10 mouse cellular contexts compared by ENCODE assay signal in the genomic region with DNA sequence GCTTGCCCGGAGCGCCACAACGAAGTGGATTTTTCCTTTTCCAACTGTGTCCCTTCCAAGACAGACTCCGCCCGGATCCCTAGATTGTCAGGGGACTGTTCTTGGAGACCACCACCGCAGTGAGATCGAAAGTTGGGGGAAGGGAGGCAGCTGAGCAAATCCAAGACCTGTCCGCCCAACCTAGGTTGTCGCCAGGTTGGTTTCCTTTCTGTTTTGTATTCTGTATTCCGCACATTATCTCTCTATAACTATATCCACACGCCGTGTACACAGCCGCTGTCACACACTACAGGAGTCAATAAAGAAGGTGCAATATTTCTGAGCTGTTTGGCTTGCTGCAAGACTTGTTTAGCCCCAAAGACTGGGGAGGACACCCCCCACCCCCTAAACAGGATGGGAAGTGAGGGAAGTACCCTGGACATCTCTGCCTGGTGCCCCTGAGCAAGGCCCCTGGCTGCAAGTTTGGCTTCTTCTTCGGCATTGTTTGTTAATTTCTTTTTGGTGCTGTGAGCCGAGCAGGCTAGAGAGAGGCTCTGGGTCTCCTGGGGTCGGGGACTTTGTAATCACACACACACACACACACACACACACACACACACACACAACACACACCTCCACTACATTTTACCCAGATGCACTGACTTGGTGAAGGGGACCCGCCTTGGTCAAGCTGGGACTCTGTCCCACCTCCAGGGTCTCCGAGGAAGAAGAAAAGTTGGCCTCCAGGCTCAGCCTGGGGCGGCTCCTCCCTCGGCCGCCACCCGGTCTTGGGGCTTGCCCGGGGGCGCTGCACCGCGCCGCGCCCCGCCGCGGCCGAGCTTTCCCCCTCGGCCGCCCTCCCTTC. TPM values are rescaled to one million over a fixed set of nuclear protein-coding genes. Genes with fewer than 3 reads are reported as not detected.
DNase-seq lines count a peak whose midpoint lies in the region; ATAC-seq and TF ChIP-seq lines count a peak whose summit lies in the region.
"Had no signal": no experiment of that assay in that cellular context is flagged by ENCODE, and none has a peak within 500 bp of the region (broad histone marks: within the 10 kb centered on the region; RNA-seq: fewer than 3 reads in every experiment).

No protein-coding gene starts in this region.

- no peak for TF ChIP-seq POLR2A in limb, embryonic 14.5 days (IDR thresholded peaks at IDR 0.05; ENCODE audit: borderline replicate concordance, extremely low read depth, insufficient read depth, insufficient read length)

- no peaks in the 10 kb centered on the region for H3K36me3 ChIP-seq in lung, embryonic 16.5 days (ENCODE audit: control insufficient read depth, insufficient read depth, low read length)
- no peaks in the 10 kb centered on the region for H3K36me3 ChIP-seq in forebrain, embryonic 15.5 days
- no peaks in the 10 kb centered on the region for H3K36me3 ChIP-seq in limb, embryonic 14.5 days (ENCODE audit: control insufficient read depth, insufficient read depth, low read length)
- no peaks in the 10 kb centered on the region for H3K36me3 ChIP-seq in stomach, embryonic 15.5 days

- H3K9ac ChIP-seq in lung, embryonic 16.5 days (ENCODE audit: low read length): no peak overlapping the region
- peak overlapping the region; percentile 62 for H3K9ac ChIP-seq in forebrain, embryonic 15.5 days (replicated peaks)
- H3K9ac ChIP-seq in limb, embryonic 14.5 days (ENCODE audit: low read depth, low read length, severe bottlenecking): no peak overlapping the region; the same call in 1 of the 2 replicates
- H3K9ac ChIP-seq in stomach, embryonic 15.5 days: 0 out of 2 replicates have a peak overlapping the region, but pooled peaks have one; percentile 0

- H3K4me2 ChIP-seq in lung, embryonic 16.5 days (ENCODE audit: low read depth, low read length): peak overlapping the region; percentile 44
- H3K4me2 ChIP-seq in forebrain, embryonic 15.5 days (replicated peaks): peak overlapping the region; percentile 71
- H3K4me2 ChIP-seq in limb, embryonic 14.5 days (replicated peaks; ENCODE audit: low read depth, low read length, severe bottlenecking): peak overlapping the region; percentile 37
- peak overlapping the region; percentile 52 for H3K4me2 ChIP-seq in stomach, embryonic 15.5 days

- no peaks in the 10 kb centered on the region for H3K9me3 ChIP-seq in lung, embryonic 16.5 days (ENCODE audit: control insufficient read depth, low read length)
- H3K9me3 ChIP-seq in forebrain, embryonic 15.5 days: no peaks in the 10 kb centered on the region
- no peaks in the 10 kb centered on the region for H3K9me3 ChIP-seq in limb, embryonic 14.5 days (ENCODE audit: control insufficient read depth, low read length)
- H3K9me3 ChIP-seq in stomach, embryonic 15.5 days: no peaks in the 10 kb centered on the region

- no peak for ATAC-seq in lung, embryonic 16.5 days (ENCODE audit: low read depth)
- ATAC-seq in forebrain, embryonic 15.5 days (replicated peaks): no peak; the same call in 1 of the 2 replicates
- no peak for ATAC-seq in limb, embryonic 14.5 days (ENCODE audit: low FRiP score, low read depth)
- no peak for ATAC-seq in stomach, embryonic 15.5 days (ENCODE audit: insufficient read depth, low FRiP score, low read depth)

- intact Hi-C loops in gastrocnemius, postnatal 14 days (cut with DNase I; ENCODE audit: low total_unique reads): no loop called here

- peaks cover 16% of the 10 kb centered on the region for H3K4me1 ChIP-seq in lung, embryonic 16.5 days (replicated peaks; ENCODE audit: control insufficient read depth, insufficient read depth, low read length)
- H3K4me1 ChIP-seq in forebrain, embryonic 15.5 days: peaks cover 39% of the 10 kb centered on the region
- H3K4me1 ChIP-seq in limb, embryonic 14.5 days (ENCODE audit: control insufficient read depth, insufficient read depth, low read length): peaks cover 7% of the 10 kb centered on the region; the same call in 1 of the 2 replicates
- H3K4me1 ChIP-seq in stomach, embryonic 15.5 days: peaks cover 24% of the 10 kb centered on the region

- WGBS in lung, embryonic 16.5 days: 2% methylated on average over 19 of the region's 34 CpGs
- WGBS in forebrain, embryonic 15.5 days: 2% methylated on average over 34 of the region's 34 CpGs
- WGBS in limb, embryonic 14.5 days: 1% methylated on average over 32 of the region's 34 CpGs
- WGBS in stomach, embryonic 15.5 days: 3% methylated on average over 33 of the region's 34 CpGs

- peak overlapping the region; percentile 33 for H3K4me3 ChIP-seq in lung, embryonic 16.5 days (ENCODE audit: low read length)
- H3K4me3 ChIP-seq in forebrain, embryonic 15.5 days: peak overlapping the region; percentile 47
- H3K4me3 ChIP-seq in limb, embryonic 14.5 days (replicated peaks; ENCODE audit: low read length): peak overlapping the region; percentile 28
- peak overlapping the region; percentile 41 for H3K4me3 ChIP-seq in stomach, embryonic 15.5 days (replicated peaks)

- DNase-seq in lung, adult 18-20 months: no peak
- no peak for DNase-seq in limb, embryonic 14.5 days (ENCODE audit: low spot score)
- no peak for DNase-seq in gastrocnemius, postnatal 14 days
- DNase-seq in thymus, postnatal 25 days: no peak
- DNase-seq in cerebellum, postnatal 36 days: no peak
- DNase-seq: thymus, adult 2 months had no signal

- H3K27me3 ChIP-seq in lung, embryonic 16.5 days (ENCODE audit: control insufficient read depth, insufficient read depth, low read depth, low read length): peaks cover 98% of the 10 kb centered on the region
- H3K27me3 ChIP-seq in forebrain, embryonic 15.5 days: peaks cover 71% of the 10 kb centered on the region
- H3K27me3 ChIP-seq in limb, embryonic 14.5 days (ENCODE audit: control insufficient read depth, insufficient read depth, low read length): peaks cover 100% of the 10 kb centered on the region
- H3K27me3 ChIP-seq in stomach, embryonic 15.5 days (replicated peaks): peaks cover 96% of the 10 kb centered on the region

- H3K27ac ChIP-seq in lung, embryonic 16.5 days (ENCODE audit: low read length): no peak overlapping the region
- H3K27ac ChIP-seq in forebrain, embryonic 15.5 days (replicated peaks): peak overlapping the region; percentile 81
- H3K27ac ChIP-seq in limb, embryonic 14.5 days (replicated peaks; ENCODE audit: low read depth, low read length): no peak overlapping the region
- H3K27ac ChIP-seq in stomach, embryonic 15.5 days: 0 out of 2 replicates have a peak overlapping the region, but pooled peaks have one; percentile 4

RNA-seq across cellular contexts. Expression of gene Nkx2-3, which starts 3.7 kb away (rescaled TPM):
- not detected in 2 replicates for polyA plus RNA-seq in lung, embryonic 16.5 days (2015; fragmentation: Nextera tagmentation; extraction: Ambion mirVana)
- 3.6 and 4.5 TPM in 2 replicates for polyA plus RNA-seq in forebrain, embryonic 15.5 days (2015; fragmentation: Nextera tagmentation; extraction: Ambion mirVana)
- 0.05 TPM in 1 of 2 replicates, not detected in the other for polyA plus RNA-seq in limb, embryonic 14.5 days (2012; rRNA removed)
- not detected in 2 replicates for polyA plus RNA-seq in limb, embryonic 14.5 days (2014; fragmentation: Nextera tagmentation; extraction: Ambion mirVana)
- polyA plus RNA-seq in stomach, embryonic 15.5 days (2015; fragmentation: Nextera tagmentation; extraction: Ambion mirVana): 26.3 and 31.4 TPM in 2 replicates
- total RNA-seq in gastrocnemius, postnatal 14 days (2021): not detected
- total RNA-seq: gastrocnemius, postnatal 4 days had no signal
- polyA plus RNA-seq: thymus, adult 2 months had no signal

RNA-seq across cellular contexts. Expression of gene Slc25a28, which starts 58.9 kb away (rescaled TPM):
- 9.1 and 12.2 TPM in 2 replicates for polyA plus RNA-seq in lung, embryonic 16.5 days (2015; fragmentation: Nextera tagmentation; extraction: Ambion mirVana)
- 17.8 and 18.7 TPM in 2 replicates for polyA plus RNA-seq in forebrain, embryonic 15.5 days (2015; fragmentation: Nextera tagmentation; extraction: Ambion mirVana)
- 70.0 and 77.8 TPM in 2 replicates for polyA plus RNA-seq in limb, embryonic 14.5 days (2012; rRNA removed)
- 14.2 and 18.0 TPM in 2 replicates for polyA plus RNA-seq in limb, embryonic 14.5 days (2014; fragmentation: Nextera tagmentation; extraction: Ambion mirVana)
- polyA plus RNA-seq in stomach, embryonic 15.5 days (2015; fragmentation: Nextera tagmentation; extraction: Ambion mirVana): 15.8 and 15.9 TPM in 2 replicates
- 10 to 100 TPM; 17.0 to 18.8 TPM for total RNA-seq in gastrocnemius, postnatal 14 days (2021)

Comparison
In these comparisons a context has a peak if more than half of its experiments do, and no peak if none do; other contexts are left out.
1. H3K27ac ChIP-seq: peak in forebrain, embryonic 15.5 days (single experiment) and stomach, embryonic 15.5 days (single experiment); none in lung, embryonic 16.5 days (single experiment) and limb, embryonic 14.5 days (single experiment).
2. H3K9ac ChIP-seq: peak in forebrain, embryonic 15.5 days (single experiment) and stomach, embryonic 15.5 days (single experiment); none in lung, embryonic 16.5 days (single experiment) and limb, embryonic 14.5 days (single experiment).
3. Peak in every context shown above with its lines, with median percentiles within 50 percentile points of each other: H3K4me2 ChIP-seq and H3K4me3 ChIP-seq.